Mouse (Mus musculus) kidney, postnatal 0 days (tissue): ENCODE results near the gene Tbk1. TPM values are rescaled to one million over a fixed set of nuclear protein-coding genes. Genes with fewer than 3 reads are reported as not detected.
A peak's percentile ranks its signal among the peaks of the same experiment; 100 is the strongest.

Source experiments
- ATAC-seq: fragments of 200-750 bp; cut with Nextera tagmentation; replicated peaks from 2 replicates; pipeline ENCODE4 v1.8.0; 2017; ENCODE audit warnings: low read depth, moderate number of reproducible peaks, moderate TSS enrichment, moderate library complexity; ENCODE audit not compliant: low FRiP score
- DNase-seq: peaks from one replicate; pipeline ENCODE4 v3.0.0-alpha.2; 2016; ENCODE audit warnings: low spot score
- H3K27ac ChIP-seq: fragments of 300-500 bp; sonication (generic); 2 replicates; pipeline ENCODE4 v1.5.1; 2014; ENCODE audit warnings: mild to moderate bottlenecking
- H3K27me3 ChIP-seq: fragments of 300-500 bp; sonication (generic); 2 replicates; pipeline ENCODE4 v1.6.1; 2014; ENCODE audit warnings: low read length, mixed read lengths; ENCODE audit not compliant: insufficient read depth
- H3K36me3 ChIP-seq: fragments of 300-500 bp; sonication (generic); 2 replicates; pipeline ENCODE4 v1.6.1; 2014; ENCODE audit warnings: low read length, mixed read lengths; ENCODE audit not compliant: insufficient read depth
- H3K4me1 ChIP-seq: fragments of 300-500 bp; sonication (generic); replicated peaks from 2 replicates; pipeline ENCODE4 v1.6.1; 2014; ENCODE audit warnings: antibody characterized with exemption, low read length, mixed read lengths; ENCODE audit not compliant: insufficient read depth
- H3K4me2 ChIP-seq: fragments of 300-500 bp; sonication (generic); 2 replicates; pipeline ENCODE4 v1.6.1; 2014; ENCODE audit warnings: mild to moderate bottlenecking, low read length, moderate library complexity, mixed read lengths
- H3K4me3 ChIP-seq: fragments of 300-500 bp; sonication (generic); replicated peaks from 2 replicates; pipeline ENCODE4 v1.5.1; 2014; ENCODE audit warnings: low read depth, low read length
- H3K9ac ChIP-seq: fragments of 300-500 bp; sonication (generic); 2 replicates; pipeline ENCODE4 v1.6.1; 2014; ENCODE audit warnings: low read depth, low read length
- H3K9me3 ChIP-seq: fragments of 300-500 bp; sonication (generic); replicated peaks from 2 replicates; pipeline ENCODE4 v1.6.1; 2016; ENCODE audit warnings: low read length, inconsistent platforms, mixed read lengths
- CTCF ChIP-seq: IDR thresholded peaks from 2 replicates; pipeline ENCODE4 v1.5.1; 2016; ENCODE audit warnings: antibody characterized with exemption, low read depth, mild to moderate bottlenecking, moderate library complexity
- WGBS: fragments of 180-500 bp; shearing (Covaris S2); extraction: QIAGEN DNeasy Blood & Tissue Kit; methylation state at CpG from one replicate; pipeline ENCODE4 v1.1.7; 2014; 5-methylcytosine and 5-hydroxymethylcytosine counted together
- polyA plus RNA-seq: library from polyadenylated mRNA; unstranded; fragments of >200 nt; fragmentation: Nextera tagmentation; extraction: Ambion mirVana; gene quantifications from 2 replicates; pipeline ENCODE4 v1.2.1, GENCODE M21; 2015

Tbk1 gene
- polyA plus RNA-seq, 1 experiment from 2014 or later: 26.5 TPM

DNA sequence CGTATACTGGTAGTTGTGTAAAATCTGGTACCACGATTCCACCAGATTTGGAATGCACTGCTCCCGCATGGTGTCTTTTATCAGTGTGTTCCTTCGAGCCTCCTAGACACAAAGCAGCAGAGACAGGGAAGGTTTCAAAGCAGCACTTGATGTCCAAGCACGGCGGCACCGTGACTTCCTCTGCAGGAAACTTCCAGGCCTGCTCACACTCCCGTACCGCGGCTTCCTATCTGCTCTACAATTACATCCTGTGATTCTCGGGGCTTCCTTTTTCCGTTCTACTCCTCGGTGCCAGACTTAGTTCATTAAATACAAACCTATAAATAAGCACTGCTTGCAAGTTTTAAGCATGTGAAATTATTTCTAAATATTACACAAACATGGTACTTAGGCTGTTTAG, 27.0 kb upstream of the Tbk1 start:
- H3K27ac ChIP-seq: 0 out of 2 replicates have a peak overlapping the region, but pooled peaks have one; percentile 2

DNA sequence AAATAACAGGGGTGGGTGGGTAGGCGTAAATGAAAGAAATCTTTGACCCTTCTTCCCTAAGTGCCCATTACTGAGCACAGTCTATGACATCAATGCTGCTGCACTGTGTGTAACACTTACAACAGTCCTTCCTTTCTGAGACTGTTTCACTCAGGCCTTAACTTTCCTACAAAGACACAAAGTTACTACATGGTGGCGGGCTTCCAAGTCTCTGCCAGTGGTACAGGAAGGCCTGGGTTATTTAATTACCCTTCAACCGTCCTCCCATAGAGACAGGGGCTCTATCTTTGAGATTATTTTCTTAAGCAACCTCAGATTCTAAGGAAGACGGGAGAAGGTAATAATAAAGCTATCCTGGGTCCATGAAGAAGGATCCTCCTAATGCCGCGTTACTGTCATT, 25.9 kb upstream of the Tbk1 start:
- WGBS: 86% methylated on average over 6 of the region's 6 CpGs
- DNase-seq: no peak
- no peaks in the 10 kb centered on the region for H3K27me3 ChIP-seq

More for the DNA sequence above, 27.0 kb upstream of the Tbk1 start:
- Histone ChIP-seq H3K9me3 (no peaks in the 10 kb centered on the region), H3K4me3 (no peak overlapping the region), H3K4me1 (no peaks in the 10 kb centered on the region), H3K36me3 (peaks cover 63% of the 10 kb centered on the region), H3K4me2 (no peak overlapping the region), H3K27me3 (no peaks in the 10 kb centered on the region), H3K9ac (no peak overlapping the region)
- WGBS: 81% methylated on average over 13 of the region's 13 CpGs
- no peak for TF ChIP-seq CTCF
- no peak for ATAC-seq
- DNase-seq: peak; percentile 60

DNA sequence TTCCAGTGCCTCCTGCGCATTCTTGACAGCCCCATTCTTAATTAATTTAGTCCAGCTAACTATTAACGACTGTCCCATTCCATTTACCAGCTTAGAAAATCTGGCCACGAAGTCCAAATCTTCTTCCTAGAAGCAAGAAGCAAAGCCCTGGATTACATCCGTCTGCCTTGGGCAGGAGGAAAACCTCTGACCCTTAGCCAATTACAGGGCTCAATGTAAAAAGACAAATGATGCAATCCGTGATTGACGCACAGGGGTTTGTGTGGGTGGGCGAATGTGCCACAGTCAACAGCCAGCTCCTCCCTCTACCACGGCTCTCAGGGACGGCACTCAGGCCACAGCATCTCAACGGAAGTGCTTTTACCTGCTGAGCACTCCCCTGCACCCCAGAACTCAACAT, 25.0 kb upstream of the Tbk1 start:
- no peak for TF ChIP-seq CTCF
- Histone ChIP-seq H3K36me3 (peaks cover 58% of the 10 kb centered on the region), H3K4me2 (no peak overlapping the region), H3K27ac (no peak overlapping the region), H3K27me3 (no peaks in the 10 kb centered on the region), H3K9ac (no peak overlapping the region), H3K4me3 (no peak overlapping the region), H3K9me3 (no peaks in the 10 kb centered on the region), H3K4me1 (no peaks in the 10 kb centered on the region)
- DNase-seq: no peak
- ATAC-seq: no peak
- WGBS: 73% methylated on average over 9 of the region's 10 CpGs

More for the DNA sequence above, 25.9 kb upstream of the Tbk1 start:
- Histone ChIP-seq H3K9ac (no peak overlapping the region), H3K9me3 (no peaks in the 10 kb centered on the region), H3K36me3 (peaks cover 61% of the 10 kb centered on the region), H3K4me3 (no peak overlapping the region), H3K27ac (no peak overlapping the region), H3K4me1 (no peaks in the 10 kb centered on the region), H3K4me2 (no peak overlapping the region)
- no peak for TF ChIP-seq CTCF
- ATAC-seq: no peak

DNA sequence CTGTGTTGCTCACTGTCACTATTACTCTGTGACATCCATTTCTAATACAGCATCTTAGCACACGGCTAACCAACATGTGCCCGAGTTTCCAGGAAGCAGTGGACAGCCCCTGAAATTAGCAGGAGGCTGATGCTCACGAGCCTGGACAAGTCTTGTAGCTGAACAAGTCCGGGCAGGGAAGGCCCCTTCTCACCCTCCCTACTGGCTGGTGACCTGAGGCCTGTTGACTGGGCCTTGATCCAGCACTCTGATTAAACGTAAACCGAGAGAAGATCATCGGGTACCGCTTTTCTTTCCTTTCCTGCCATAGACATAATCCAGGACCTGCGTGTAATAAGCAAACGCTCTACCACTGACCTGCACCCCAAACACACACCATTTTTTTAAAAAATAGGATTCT, 21.6 kb upstream of the Tbk1 start:
- H3K9ac ChIP-seq: no peak overlapping the region
- H3K36me3 ChIP-seq: peaks cover 70% of the 10 kb centered on the region
- TF ChIP-seq CTCF: no peak
- H3K4me2 ChIP-seq: no peak overlapping the region
- no peaks in the 10 kb centered on the region for H3K27me3 ChIP-seq
- no peaks in the 10 kb centered on the region for H3K4me1 ChIP-seq
- WGBS: 95% methylated on average over 10 of the region's 10 CpGs
- H3K27ac ChIP-seq: no peak overlapping the region
- ATAC-seq: no peak
- no peak overlapping the region for H3K4me3 ChIP-seq
- DNase-seq: no peak
- no peaks in the 10 kb centered on the region for H3K9me3 ChIP-seq

DNA sequence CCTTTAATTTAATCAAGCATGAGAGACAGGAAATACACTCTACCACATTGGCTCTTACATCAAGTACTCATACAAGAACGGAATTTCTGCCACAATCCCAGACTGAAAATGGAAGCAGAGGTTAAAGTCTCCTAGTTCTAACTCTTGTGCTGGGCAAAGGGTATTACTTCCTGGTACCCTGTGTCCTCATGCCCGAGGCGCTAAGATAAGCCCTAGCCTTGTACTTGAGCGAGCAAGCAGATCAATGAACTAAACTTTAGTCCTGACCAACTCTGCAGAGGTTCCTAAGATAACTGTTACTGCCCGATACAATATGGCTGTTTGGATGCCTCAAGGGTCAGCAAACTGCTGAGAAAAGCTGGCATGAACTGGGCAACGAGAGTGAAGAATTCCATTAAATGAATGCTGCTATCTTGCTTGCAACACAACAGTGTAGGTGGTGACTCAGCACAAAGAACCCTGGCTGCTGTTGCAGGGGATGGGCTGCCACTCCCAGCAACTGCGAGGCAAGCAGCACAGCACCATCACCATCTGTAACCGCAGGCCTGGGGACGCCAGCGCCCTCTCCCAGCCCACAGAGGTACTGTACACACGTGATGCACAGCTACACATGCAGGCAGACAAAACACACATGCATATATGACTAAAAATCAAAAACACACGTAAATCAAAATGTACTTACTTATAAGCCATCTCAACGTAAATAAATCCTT, 18.2 kb upstream of the Tbk1 start:
- 94% methylated on average over 13 of the region's 13 CpGs for WGBS

DNA sequence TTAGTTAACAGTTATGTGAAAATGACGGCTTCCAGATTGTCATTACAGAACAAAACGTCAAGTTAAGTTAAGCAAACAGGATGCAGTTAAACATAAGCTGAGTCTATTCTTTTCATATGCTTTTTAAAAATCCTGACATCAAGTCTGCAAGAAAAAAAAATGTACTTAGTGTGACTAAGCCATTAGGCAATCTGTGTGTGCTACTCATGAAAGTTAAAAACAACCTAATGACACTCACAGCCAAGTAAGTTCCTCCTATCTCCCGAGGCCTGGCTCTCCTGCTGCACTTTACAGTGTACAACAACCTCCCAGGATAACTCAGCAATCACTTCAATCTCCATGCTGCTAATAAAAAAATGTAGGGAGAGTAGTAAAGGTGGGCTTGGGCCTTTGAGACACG, 17.0 kb upstream of the Tbk1 start:
- DNase-seq (no peak), ATAC-seq (no peak)
- H3K9ac ChIP-seq: no peak overlapping the region
- H3K4me2 ChIP-seq: no peak overlapping the region
- WGBS: 89% methylated on average over 4 of the region's 4 CpGs
- no peaks in the 10 kb centered on the region for H3K4me1 ChIP-seq
- H3K27me3 ChIP-seq: no peaks in the 10 kb centered on the region
- no peaks in the 10 kb centered on the region for H3K9me3 ChIP-seq
- no peak for TF ChIP-seq CTCF
- H3K27ac ChIP-seq: no peak overlapping the region
- H3K4me3 ChIP-seq: no peak overlapping the region
- H3K36me3 ChIP-seq: peaks cover 74% of the 10 kb centered on the region

More for the DNA sequence above, 18.2 kb upstream of the Tbk1 start:
- Histone ChIP-seq H3K36me3 (peaks cover 69% of the 10 kb centered on the region), H3K27ac (no peak overlapping the region), H3K4me3 (no peak overlapping the region), H3K4me1 (no peaks in the 10 kb centered on the region), H3K27me3 (no peaks in the 10 kb centered on the region), H3K4me2 (no peak overlapping the region), H3K9ac (no peak overlapping the region), H3K9me3 (no peaks in the 10 kb centered on the region)
- DNase-seq: no peak
- no peak for TF ChIP-seq CTCF
- no peak for ATAC-seq

DNA sequence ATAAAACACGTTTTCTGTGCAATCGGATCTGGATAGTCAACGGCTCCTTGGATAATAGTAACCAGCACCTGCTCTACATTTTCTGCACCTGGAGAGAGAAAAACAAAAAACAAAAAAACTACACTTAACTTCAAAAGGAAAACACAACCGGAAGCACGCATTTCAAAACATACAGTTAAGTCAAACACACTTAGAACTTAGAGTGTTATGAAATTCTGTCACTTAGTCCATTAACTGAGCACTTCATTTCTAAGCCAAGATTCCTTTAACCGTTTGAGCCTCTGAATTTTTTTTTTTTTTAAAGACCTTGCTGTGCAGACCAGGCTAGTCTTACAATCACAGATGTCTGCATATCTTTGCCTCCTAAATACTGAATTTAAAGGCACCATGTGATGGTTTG, 14.7 kb upstream of the Tbk1 start:
- Histone ChIP-seq H3K27ac (no peak overlapping the region), H3K4me1 (no peaks in the 10 kb centered on the region), H3K4me2 (no peak overlapping the region), H3K9me3 (no peaks in the 10 kb centered on the region), H3K36me3 (peaks cover 71% of the 10 kb centered on the region), H3K4me3 (no peak overlapping the region), H3K27me3 (no peaks in the 10 kb centered on the region), H3K9ac (no peak overlapping the region)
- DNase-seq: no peak
- no peak for ATAC-seq
- TF ChIP-seq CTCF: no peak
- WGBS: 83% methylated on average over 6 of the region's 6 CpGs
